Mouse (Mus musculus) liver, embryonic 15.5 days (tissue): ENCODE measurements around the gene Rars2. TPM values are rescaled to one million over a fixed set of nuclear protein-coding genes. Genes with fewer than 3 reads are reported as not detected.
A peak's percentile ranks its signal among the peaks of the same experiment; 100 is the strongest.

ENCODE experiments used
- ATAC-seq: fragments of 200-750 bp; cut with Nextera tagmentation; 2 replicates; pipeline ENCODE4 v1.8.0; 2017; ENCODE audit warnings: moderate number of reproducible peaks, mild to moderate bottlenecking, moderate library complexity; ENCODE audit not compliant: insufficient read depth
- H3K27ac ChIP-seq: fragments of 300-500 bp; sonication (generic); replicated peaks from 2 replicates; pipeline ENCODE4 v1.5.1; 2015; ENCODE audit warnings: mild to moderate bottlenecking, inconsistent platforms
- H3K27me3 ChIP-seq: fragments of 300-500 bp; sonication (generic); 2 replicates; pipeline ENCODE4 v1.6.1; 2015; ENCODE audit warnings: mild to moderate bottlenecking, inconsistent platforms
- H3K36me3 ChIP-seq: fragments of 300-500 bp; sonication (generic); replicated peaks from 2 replicates; pipeline ENCODE4 v1.6.1; 2015; ENCODE audit warnings: moderate library complexity, mild to moderate bottlenecking, inconsistent platforms
- H3K4me1 ChIP-seq: fragments of 300-500 bp; sonication (generic); replicated peaks from 2 replicates; pipeline ENCODE4 v1.6.1; 2015; ENCODE audit warnings: inconsistent platforms
- H3K4me2 ChIP-seq: fragments of 300-500 bp; sonication (generic); 2 replicates; pipeline ENCODE4 v1.6.1; 2015; ENCODE audit warnings: moderate library complexity, mild to moderate bottlenecking, inconsistent platforms
- H3K4me3 ChIP-seq: fragments of 300-500 bp; sonication (generic); replicated peaks from 2 replicates; pipeline ENCODE4 v1.5.1; 2015; ENCODE audit warnings: mild to moderate bottlenecking, inconsistent platforms
- H3K9ac ChIP-seq: fragments of 300-500 bp; sonication (generic); 2 replicates; pipeline ENCODE4 v1.6.1; 2015; ENCODE audit warnings: moderate library complexity, mild to moderate bottlenecking, inconsistent platforms
- H3K9me3 ChIP-seq: fragments of 300-500 bp; sonication (generic); replicated peaks from 2 replicates; pipeline ENCODE4 v1.6.1; 2016; ENCODE audit warnings: inconsistent platforms
- WGBS: fragments of 180-500 bp; shearing (Covaris S2); methylation state at CpG from one replicate; pipeline ENCODE4 v1.1.7; 2015; ENCODE audit warnings: mixed read lengths; ENCODE audit not compliant: insufficient replicate concordance; 5-methylcytosine and 5-hydroxymethylcytosine counted together
- polyA plus RNA-seq: library from polyadenylated mRNA; unstranded; fragments of >200 nt; fragmentation: Nextera tagmentation; extraction: Ambion mirVana; gene quantifications from 2 replicates; pipeline ENCODE4 v1.2.1, GENCODE M21; 2015

The Rars2 gene
- polyA plus RNA-seq, 1 experiment from 2014 or later, result 25.5 TPM

GRCm38 (mm10) chr4:34606658-34607057 is 8.1 kb upstream of the Rars2 start:
- Histone ChIP-seq H3K9me3 (no peaks in the 10 kb centered on the region), H3K4me2 (no peak overlapping the region), H3K36me3 (peaks cover 53% of the 10 kb centered on the region), H3K4me1 (no peaks in the 10 kb centered on the region), H3K27me3 (no peaks in the 10 kb centered on the region), H3K4me3 (no peak overlapping the region), H3K9ac (no peak overlapping the region), H3K27ac (no peak overlapping the region)
- no peak for ATAC-seq
- 88% methylated on average over 10 of the region's 10 CpGs for WGBS

GRCm38 (mm10) chr4:34613571-34614145 is 1.1 kb upstream of the Rars2 start:
- H3K9ac ChIP-seq, result peak overlapping the region; percentile 84
- 47% methylated on average over 6 of the region's 6 CpGs for WGBS
- H3K4me2 ChIP-seq, result peak overlapping the region; percentile 77
- no peaks in the 10 kb centered on the region for H3K27me3 ChIP-seq
- H3K27ac ChIP-seq, result peak overlapping the region; percentile 89; the same call in 1 of the 2 replicates
- peaks cover 33% of the 10 kb centered on the region for H3K4me1 ChIP-seq
- ATAC-seq, result no peak
- H3K36me3 ChIP-seq, result peaks cover 13% of the 10 kb centered on the region
- H3K4me3 ChIP-seq, result peak overlapping the region; percentile 73
- H3K9me3 ChIP-seq, result no peaks in the 10 kb centered on the region

- Histone ChIP-seq H3K27me3 (no peaks in the 10 kb centered on the region), H3K4me1 (peaks cover 33% of the 10 kb centered on the region), H3K9me3 (no peaks in the 10 kb centered on the region), H3K4me3 (peak overlapping the region; percentile 73), H3K36me3 (peaks cover 6% of the 10 kb centered on the region; the same call in 1 of the 2 replicates), H3K27ac (peak overlapping the region; percentile 63; the same call in 1 of the 2 replicates), H3K4me2 (peak overlapping the region; percentile 77), H3K9ac (peak overlapping the region; percentile 84)
- ATAC-seq, result peak; percentile 7; the same call in 1 of the 2 replicates
- WGBS, result under 1% methylated on average over 13 of the region's 13 CpGs
These were observed 546 bp downstream of the Rars2 start for GRCm38 (mm10) chr4:34615303-34615702.

DNA sequence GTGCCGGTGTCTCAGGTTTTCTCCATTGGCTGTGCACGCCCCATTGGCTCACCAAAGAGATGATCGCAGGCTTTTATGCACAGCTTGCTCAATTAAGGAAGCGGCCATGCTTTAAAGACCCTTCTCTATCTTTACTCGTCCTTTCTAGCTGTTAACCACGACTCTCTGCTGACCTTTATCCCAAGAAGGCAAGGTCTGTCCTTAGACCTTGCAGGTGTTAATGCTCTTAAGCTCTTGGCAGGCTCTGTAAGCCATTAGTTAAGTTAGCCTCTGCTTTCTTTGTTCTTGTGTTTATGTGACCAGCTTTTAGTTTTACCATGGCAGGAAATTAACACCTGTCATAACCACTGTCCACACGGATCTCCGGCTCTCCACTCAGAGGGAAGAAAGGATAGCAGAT is 1.4 kb downstream of the Rars2 start:
- Histone ChIP-seq H3K4me2 (peak overlapping the region; percentile 77), H3K4me3 (peak overlapping the region; percentile 73), H3K9me3 (no peaks in the 10 kb centered on the region), H3K9ac (peak overlapping the region; percentile 84), H3K36me3 (no peaks in the 10 kb centered on the region), H3K4me1 (peaks cover 33% of the 10 kb centered on the region), H3K27me3 (no peaks in the 10 kb centered on the region), H3K27ac (no peak overlapping the region)
- 54% methylated on average over 8 of the region's 8 CpGs for WGBS
- ATAC-seq, result no peak

GRCm38 (mm10) chr4:34625556-34625955 is 10.8 kb downstream of the Rars2 start:
- Histone ChIP-seq H3K4me2 (no peak overlapping the region), H3K9me3 (no peaks in the 10 kb centered on the region), H3K27me3 (no peaks in the 10 kb centered on the region), H3K36me3 (peaks cover 32% of the 10 kb centered on the region), H3K4me1 (no peaks in the 10 kb centered on the region), H3K9ac (no peak overlapping the region), H3K4me3 (no peak overlapping the region), H3K27ac (no peak overlapping the region)
- no peak for ATAC-seq
- WGBS, result 75% methylated on average over 4 of the region's 4 CpGs

- ATAC-seq, result no peak
- H3K9me3 ChIP-seq, result no peaks in the 10 kb centered on the region
- H3K27ac ChIP-seq, result no peak overlapping the region
- H3K9ac ChIP-seq, result no peak overlapping the region
- H3K4me1 ChIP-seq, result no peaks in the 10 kb centered on the region
- H3K27me3 ChIP-seq, result no peaks in the 10 kb centered on the region
- 77% methylated on average over 6 of the region's 6 CpGs for WGBS
- peaks cover 37% of the 10 kb centered on the region for H3K36me3 ChIP-seq
- no peak overlapping the region for H3K4me3 ChIP-seq
- no peak overlapping the region for H3K4me2 ChIP-seq
These were observed 11.6 kb downstream of the Rars2 start for GRCm38 (mm10) chr4:34626401-34626800.

- H3K4me3 ChIP-seq, result no peak overlapping the region
- no peak overlapping the region for H3K27ac ChIP-seq
- H3K9ac ChIP-seq, result no peak overlapping the region
- no peaks in the 10 kb centered on the region for H3K9me3 ChIP-seq
- no peak for ATAC-seq
- H3K4me2 ChIP-seq, result no peak overlapping the region
- no peaks in the 10 kb centered on the region for H3K4me1 ChIP-seq
- no peaks in the 10 kb centered on the region for H3K27me3 ChIP-seq
- 69% methylated on average over 1 of the region's 1 CpGs for WGBS
- H3K36me3 ChIP-seq, result peaks cover 44% of the 10 kb centered on the region
These were observed 15.2 kb downstream of the Rars2 start for GRCm38 (mm10) chr4:34629956-34630355.

GRCm38 (mm10) chr4:34634129-34634528 is 19.4 kb downstream of the Rars2 start:
- WGBS, result 83% methylated on average over 7 of the region's 7 CpGs

DNA sequence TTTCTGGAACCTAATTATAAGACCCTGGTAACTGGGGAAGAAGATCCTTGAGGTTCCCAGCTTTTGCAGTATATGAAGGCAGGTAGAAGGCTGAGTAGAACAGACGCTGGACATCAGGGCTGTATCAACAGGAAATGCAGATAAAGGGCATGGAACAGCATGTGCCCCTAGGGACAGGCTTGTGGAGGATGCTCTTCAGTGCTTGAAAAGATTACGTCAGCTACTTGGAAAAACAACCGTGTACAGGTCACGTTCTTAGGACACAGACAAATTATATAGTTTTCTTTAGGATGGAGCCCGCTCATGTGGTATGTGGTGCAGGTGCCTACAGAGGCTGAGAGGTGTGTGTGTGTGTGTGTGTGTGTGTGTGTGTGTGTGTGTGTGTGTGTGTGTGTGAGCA is 21.3 kb downstream of the Rars2 start:
- Histone ChIP-seq H3K4me1 (no peaks in the 10 kb centered on the region), H3K4me2 (no peak overlapping the region), H3K4me3 (no peak overlapping the region), H3K27me3 (no peaks in the 10 kb centered on the region), H3K9ac (no peak overlapping the region), H3K36me3 (peaks cover 32% of the 10 kb centered on the region), H3K27ac (no peak overlapping the region), H3K9me3 (no peaks in the 10 kb centered on the region)
- WGBS, result 71% methylated on average over 5 of the region's 5 CpGs
- ATAC-seq, result no peak

More at GRCm38 (mm10) chr4:34634129-34634528, 19.4 kb downstream of the Rars2 start:
- no peak overlapping the region for H3K4me2 ChIP-seq
- ATAC-seq, result no peak
- no peak overlapping the region for H3K27ac ChIP-seq
- H3K27me3 ChIP-seq, result no peaks in the 10 kb centered on the region
- H3K4me3 ChIP-seq, result no peak overlapping the region
- H3K4me1 ChIP-seq, result no peaks in the 10 kb centered on the region
- H3K9ac ChIP-seq, result no peak overlapping the region
- no peaks in the 10 kb centered on the region for H3K9me3 ChIP-seq
- peaks cover 24% of the 10 kb centered on the region for H3K36me3 ChIP-seq

DNA sequence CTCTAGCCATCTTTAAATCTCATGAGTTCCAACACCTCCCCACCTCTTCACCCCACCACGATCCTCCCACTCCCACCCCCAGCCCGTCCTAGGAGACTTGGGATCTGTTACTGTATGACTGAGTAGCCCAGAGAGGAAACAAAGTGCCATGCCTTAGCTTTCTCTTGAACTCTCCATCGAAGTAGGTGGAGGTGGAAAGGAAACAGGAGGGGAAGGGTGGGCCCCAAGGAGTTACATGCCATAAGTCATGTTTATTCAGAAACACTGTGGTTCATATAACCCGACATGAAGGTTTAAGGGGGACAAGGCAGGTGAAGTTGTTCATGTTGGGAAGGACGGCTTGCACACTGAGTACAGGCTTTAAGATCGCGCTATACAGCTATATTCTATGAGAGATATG is 22.6 kb downstream of the Rars2 start:
- no peak overlapping the region for H3K27ac ChIP-seq
- ATAC-seq, result no peak
- H3K36me3 ChIP-seq, result peaks cover 30% of the 10 kb centered on the region
- H3K4me3 ChIP-seq, result no peak overlapping the region
- no peaks in the 10 kb centered on the region for H3K4me1 ChIP-seq
- H3K4me2 ChIP-seq, result no peak overlapping the region
- H3K27me3 ChIP-seq, result no peaks in the 10 kb centered on the region
- WGBS, result 71% methylated on average over 7 of the region's 7 CpGs
- no peak overlapping the region for H3K9ac ChIP-seq
- no peaks in the 10 kb centered on the region for H3K9me3 ChIP-seq

- no peak for ATAC-seq
- H3K9me3 ChIP-seq, result no peaks in the 10 kb centered on the region
- 77% methylated on average over 4 of the region's 4 CpGs for WGBS
- no peak overlapping the region for H3K27ac ChIP-seq
- no peak overlapping the region for H3K9ac ChIP-seq
- no peak overlapping the region for H3K4me2 ChIP-seq
- peaks cover 29% of the 10 kb centered on the region for H3K36me3 ChIP-seq
- H3K4me1 ChIP-seq, result no peaks in the 10 kb centered on the region
- no peak overlapping the region for H3K4me3 ChIP-seq
- no peaks in the 10 kb centered on the region for H3K27me3 ChIP-seq
These were observed 23.1 kb downstream of the Rars2 start for GRCm38 (mm10) chr4:34637851-34638250.
